Mouse (Mus musculus): ENCODE data around the gene Golgb1. TPM values are rescaled to one million over a fixed set of nuclear protein-coding genes. Genes with fewer than 3 reads are reported as not detected.

Gene Golgb1
- polyA plus RNA-seq, 1 experiment from 2014 or later = 73.7 TPM

DNA sequence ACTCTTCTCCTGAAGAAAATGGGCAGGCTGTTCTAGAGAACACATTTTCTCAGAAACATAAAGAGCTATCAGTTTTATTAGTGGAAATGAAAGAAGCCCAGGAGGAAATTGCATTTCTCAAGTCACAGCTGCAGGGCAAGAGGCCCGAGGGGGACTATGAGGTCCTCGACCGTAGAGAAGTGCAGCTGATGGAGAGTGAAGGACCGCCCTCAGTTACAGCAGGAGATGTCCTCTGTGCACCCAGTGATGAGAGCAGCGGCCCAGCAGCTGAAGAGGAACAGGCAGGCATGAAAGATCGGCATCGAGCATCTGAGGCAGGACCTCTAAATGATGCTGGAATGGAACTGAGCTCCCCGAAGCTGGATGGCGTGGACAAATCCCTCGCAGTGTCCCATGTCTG lies 37.0 kb downstream of the Golgb1 start:
- Histone ChIP-seq H3K27ac (ENCODE audit: low read depth, low read length) (no peak overlapping the region), H3K4me3 (ENCODE audit: low read depth, low read length) (no peak overlapping the region), H3K27me3 (replicated peaks; ENCODE audit: control insufficient read depth, insufficient read depth, low read length) (no peaks in the 10 kb centered on the region), H3K4me2 (replicated peaks; ENCODE audit: low read depth) (no peak overlapping the region), H3K9ac (ENCODE audit: low read depth, low read length) (no peak overlapping the region), H3K4me1 (replicated peaks; ENCODE audit: control insufficient read depth, insufficient read depth, low read length) (no peaks in the 10 kb centered on the region), H3K9me3 (ENCODE audit: control insufficient read depth) (no peaks in the 10 kb centered on the region), H3K36me3 (ENCODE audit: control insufficient read depth, insufficient read depth) (peaks cover 59% of the 10 kb centered on the region)
- TF ChIP-seq CTCF (IDR thresholded peaks at IDR 0.05; ENCODE audit: low read depth) = no peak
- 85% methylated on average over 10 of the region's 10 CpGs for WGBS
- ATAC-seq = no peak

GRCm38 (mm10) chr16:36912311-36912710 lies 37.4 kb downstream of the Golgb1 start:
- Histone ChIP-seq H3K27ac (ENCODE audit: low read depth, low read length) (no peak overlapping the region), H3K9ac (ENCODE audit: low read depth, low read length) (no peak overlapping the region), H3K27me3 (replicated peaks; ENCODE audit: control insufficient read depth, insufficient read depth, low read length) (no peaks in the 10 kb centered on the region), H3K4me1 (replicated peaks; ENCODE audit: control insufficient read depth, insufficient read depth, low read length) (no peaks in the 10 kb centered on the region), H3K36me3 (ENCODE audit: control insufficient read depth, insufficient read depth) (peaks cover 61% of the 10 kb centered on the region), H3K9me3 (ENCODE audit: control insufficient read depth) (no peaks in the 10 kb centered on the region), H3K4me3 (ENCODE audit: low read depth, low read length) (no peak overlapping the region), H3K4me2 (replicated peaks; ENCODE audit: low read depth) (no peak overlapping the region)
- WGBS = 89% methylated on average over 13 of the region's 13 CpGs
- TF ChIP-seq CTCF (IDR thresholded peaks at IDR 0.05; ENCODE audit: low read depth) = no peak
- ATAC-seq = no peak

GRCm38 (mm10) chr16:36914195-36914594 lies 39.3 kb downstream of the Golgb1 start:
- no peak for ATAC-seq
- H3K27ac ChIP-seq (ENCODE audit: low read depth, low read length) = no peak overlapping the region
- TF ChIP-seq CTCF (IDR thresholded peaks at IDR 0.05; ENCODE audit: low read depth) = no peak
- H3K9ac ChIP-seq (ENCODE audit: low read depth, low read length) = no peak overlapping the region
- H3K4me1 ChIP-seq (replicated peaks; ENCODE audit: control insufficient read depth, insufficient read depth, low read length) = no peaks in the 10 kb centered on the region
- no peak overlapping the region for H3K4me2 ChIP-seq (replicated peaks; ENCODE audit: low read depth)
- H3K27me3 ChIP-seq (replicated peaks; ENCODE audit: control insufficient read depth, insufficient read depth, low read length) = no peaks in the 10 kb centered on the region
- 66% methylated on average over 5 of the region's 5 CpGs for whole genome bisulfite sequencing
- H3K36me3 ChIP-seq (ENCODE audit: control insufficient read depth, insufficient read depth) = peaks cover 71% of the 10 kb centered on the region
- H3K9me3 ChIP-seq (ENCODE audit: control insufficient read depth) = no peaks in the 10 kb centered on the region
- no peak overlapping the region for H3K4me3 ChIP-seq (ENCODE audit: low read depth, low read length)

DNA sequence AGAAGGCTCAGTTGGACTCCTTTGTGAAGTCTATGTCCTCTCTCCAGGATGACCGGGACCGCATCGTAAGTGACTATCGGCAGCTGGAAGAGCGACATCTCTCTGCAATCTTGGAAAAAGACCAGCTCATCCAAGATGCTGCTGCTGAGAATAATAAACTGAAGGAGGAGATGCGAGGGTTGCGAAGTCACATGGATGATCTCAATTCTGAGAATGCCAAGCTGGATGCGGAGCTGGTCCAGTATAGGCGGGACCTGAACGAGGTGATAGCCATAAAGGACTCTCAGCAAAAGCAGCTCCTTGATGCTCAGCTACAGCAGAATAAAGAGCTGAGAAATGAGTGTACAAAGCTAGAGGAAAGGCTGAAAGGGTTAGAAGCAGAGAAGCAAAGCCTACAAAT lies 43.6 kb downstream of the Golgb1 start:
- Histone ChIP-seq H3K9me3 (ENCODE audit: control insufficient read depth) (no peaks in the 10 kb centered on the region), H3K4me2 (replicated peaks; ENCODE audit: low read depth) (no peak overlapping the region), H3K4me1 (replicated peaks; ENCODE audit: control insufficient read depth, insufficient read depth, low read length) (no peaks in the 10 kb centered on the region), H3K36me3 (ENCODE audit: control insufficient read depth, insufficient read depth) (peaks cover 80% of the 10 kb centered on the region), H3K27me3 (replicated peaks; ENCODE audit: control insufficient read depth, insufficient read depth, low read length) (no peaks in the 10 kb centered on the region), H3K4me3 (ENCODE audit: low read depth, low read length) (no peak overlapping the region), H3K9ac (ENCODE audit: low read depth, low read length) (no peak overlapping the region), H3K27ac (ENCODE audit: low read depth, low read length) (no peak overlapping the region)
- TF ChIP-seq CTCF (IDR thresholded peaks at IDR 0.05; ENCODE audit: low read depth) = no peak
- no peak for ATAC-seq
- WGBS = 94% methylated on average over 10 of the region's 10 CpGs

DNA sequence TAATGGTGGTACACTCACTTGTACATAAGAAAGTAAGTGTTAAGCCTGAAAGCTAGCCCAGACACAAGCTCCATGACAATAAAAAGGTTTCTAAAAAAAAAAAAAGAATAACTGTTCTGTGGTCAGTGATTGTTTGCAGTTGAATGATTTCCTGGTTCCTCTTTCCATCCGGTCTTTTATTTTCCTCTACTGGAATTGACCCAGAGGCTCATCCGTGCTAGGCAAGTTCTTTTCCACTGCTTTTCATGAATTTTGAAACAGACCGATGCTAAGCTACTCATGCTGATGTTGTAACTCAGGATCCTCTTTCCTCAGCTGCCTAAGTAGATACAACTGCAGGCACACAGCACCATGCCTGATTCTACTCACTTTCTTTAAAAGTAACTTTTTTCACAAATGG lies 45.5 kb downstream of the Golgb1 start:
- no peak overlapping the region for H3K4me3 ChIP-seq (ENCODE audit: low read depth, low read length)
- no peak overlapping the region for H3K4me2 ChIP-seq (replicated peaks; ENCODE audit: low read depth)
- WGBS = 80% methylated on average over 3 of the region's 3 CpGs
- ATAC-seq = no peak
- no peak overlapping the region for H3K9ac ChIP-seq (ENCODE audit: low read depth, low read length)
- H3K27me3 ChIP-seq (replicated peaks; ENCODE audit: control insufficient read depth, insufficient read depth, low read length) = no peaks in the 10 kb centered on the region
- H3K27ac ChIP-seq (ENCODE audit: low read depth, low read length) = no peak overlapping the region
- peaks cover 82% of the 10 kb centered on the region for H3K36me3 ChIP-seq (ENCODE audit: control insufficient read depth, insufficient read depth)
- no peak for TF ChIP-seq CTCF (IDR thresholded peaks at IDR 0.05; ENCODE audit: low read depth)
- H3K9me3 ChIP-seq (ENCODE audit: control insufficient read depth) = no peaks in the 10 kb centered on the region
- no peaks in the 10 kb centered on the region for H3K4me1 ChIP-seq (replicated peaks; ENCODE audit: control insufficient read depth, insufficient read depth, low read length)

GRCm38 (mm10) chr16:36921067-36921613 lies 46.2 kb downstream of the Golgb1 start:
- no peak for ATAC-seq

DNA sequence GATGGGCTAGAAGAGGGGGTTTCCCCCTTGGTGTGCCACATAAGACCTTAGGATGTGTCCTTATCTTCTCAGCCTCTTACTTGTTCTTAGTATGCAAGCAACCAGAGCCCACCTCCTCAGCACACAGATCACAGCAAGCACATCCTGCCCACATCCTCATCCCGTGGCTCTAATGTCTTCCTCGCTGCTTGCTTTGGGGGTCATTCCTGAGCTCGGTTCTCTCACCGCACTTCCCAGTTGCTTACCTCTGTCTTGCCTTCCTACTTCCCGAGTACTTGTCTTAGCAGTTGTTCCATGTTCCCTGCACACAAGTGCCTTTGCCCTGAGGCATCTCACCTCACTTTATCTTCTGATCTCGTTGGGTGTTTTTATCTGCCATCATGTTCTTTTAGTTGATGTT lies 47.0 kb downstream of the Golgb1 start:
- no peaks in the 10 kb centered on the region for H3K4me1 ChIP-seq (replicated peaks; ENCODE audit: control insufficient read depth, insufficient read depth, low read length)
- TF ChIP-seq CTCF (IDR thresholded peaks at IDR 0.05; ENCODE audit: low read depth) = no peak
- no peak for ATAC-seq
- no peak overlapping the region for H3K4me2 ChIP-seq (replicated peaks; ENCODE audit: low read depth)
- H3K4me3 ChIP-seq (ENCODE audit: low read depth, low read length) = no peak overlapping the region
- peaks cover 85% of the 10 kb centered on the region for H3K36me3 ChIP-seq (ENCODE audit: control insufficient read depth, insufficient read depth)
- no peak overlapping the region for H3K27ac ChIP-seq (ENCODE audit: low read depth, low read length)
- H3K27me3 ChIP-seq (replicated peaks; ENCODE audit: control insufficient read depth, insufficient read depth, low read length) = no peaks in the 10 kb centered on the region
- H3K9me3 ChIP-seq (ENCODE audit: control insufficient read depth) = no peaks in the 10 kb centered on the region
- WGBS = 88% methylated on average over 6 of the region's 6 CpGs
- no peak overlapping the region for H3K9ac ChIP-seq (ENCODE audit: low read depth, low read length)

More at GRCm38 (mm10) chr16:36921067-36921613, 46.2 kb downstream of the Golgb1 start:
- no peak for TF ChIP-seq CTCF (IDR thresholded peaks at IDR 0.05; ENCODE audit: low read depth)
- Histone ChIP-seq H3K4me3 (ENCODE audit: low read depth, low read length) (no peak overlapping the region), H3K4me2 (replicated peaks; ENCODE audit: low read depth) (no peak overlapping the region), H3K27me3 (replicated peaks; ENCODE audit: control insufficient read depth, insufficient read depth, low read length) (no peaks in the 10 kb centered on the region), H3K9me3 (ENCODE audit: control insufficient read depth) (no peaks in the 10 kb centered on the region), H3K27ac (ENCODE audit: low read depth, low read length) (no peak overlapping the region), H3K36me3 (ENCODE audit: control insufficient read depth, insufficient read depth) (peaks cover 83% of the 10 kb centered on the region), H3K9ac (ENCODE audit: low read depth, low read length) (no peak overlapping the region), H3K4me1 (replicated peaks; ENCODE audit: control insufficient read depth, insufficient read depth, low read length) (no peaks in the 10 kb centered on the region)
- 93% methylated on average over 8 of the region's 8 CpGs for WGBS
